Mouse (Mus musculus): ENCODE results near the gene Tmem63a. TPM values are rescaled to one million over a fixed set of nuclear protein-coding genes. Genes with fewer than 3 reads are reported as not detected.
"Not testable (repeated sequence)": the region's sequence is repeated elsewhere in the genome, so short reads cannot be mapped to it uniquely, and the experiment has no call there.

The Tmem63a gene
- polyA plus RNA-seq, 1 experiment from 2014 or later, result 2.0 TPM

GRCm38 (mm10) chr1:180974126-180974746 lies 32.1 kb downstream of the Tmem63a start:
- no peak overlapping the region for H3K9ac ChIP-seq
- no peak overlapping the region for H3K27ac ChIP-seq (replicated peaks)
- no peaks in the 10 kb centered on the region for H3K9me3 ChIP-seq
- no peak overlapping the region for H3K4me2 ChIP-seq
- no peak overlapping the region for H3K4me3 ChIP-seq
- no peaks in the 10 kb centered on the region for H3K36me3 ChIP-seq
- H3K27me3 ChIP-seq, result no peaks in the 10 kb centered on the region
- peak; percentile 43; the same call in 1 of the 2 replicates for ATAC-seq (ENCODE audit: low read depth)
- H3K4me1 ChIP-seq (replicated peaks), result no peaks in the 10 kb centered on the region
- WGBS, result 62% methylated on average over 14 of the region's 14 CpGs

GRCm38 (mm10) chr1:180976110-180976679 lies 34.1 kb downstream of the Tmem63a start:
- H3K9ac ChIP-seq, result no peak overlapping the region
- H3K4me3 ChIP-seq, result no peak overlapping the region
- H3K27ac ChIP-seq (replicated peaks), result no peak overlapping the region
- H3K36me3 ChIP-seq, result no peaks in the 10 kb centered on the region
- no peak for ATAC-seq (ENCODE audit: low read depth)
- WGBS, result 51% methylated on average over 4 of the region's 4 CpGs
- no peaks in the 10 kb centered on the region for H3K4me1 ChIP-seq (replicated peaks)
- no peaks in the 10 kb centered on the region for H3K9me3 ChIP-seq
- no peaks in the 10 kb centered on the region for H3K27me3 ChIP-seq
- H3K4me2 ChIP-seq, result no peak overlapping the region

GRCm38 (mm10) chr1:180979484-180980251 lies 37.5 kb downstream of the Tmem63a start:
- Histone ChIP-seq H3K4me2 (no peak overlapping the region), H3K9ac (no peak overlapping the region), H3K36me3 (no peaks in the 10 kb centered on the region), H3K4me1 (replicated peaks) (no peaks in the 10 kb centered on the region), H3K27me3 (no peaks in the 10 kb centered on the region), H3K4me3 (no peak overlapping the region), H3K27ac (replicated peaks) (no peak overlapping the region), H3K9me3 (no peaks in the 10 kb centered on the region)
- WGBS, result 83% methylated on average over 24 of the region's 24 CpGs
- ATAC-seq (ENCODE audit: low read depth), result no peak

GRCm38 (mm10) chr1:180980464-180980863 lies 38.3 kb downstream of the Tmem63a start:
- 74% methylated on average over 2 of the region's 2 CpGs for WGBS
- no peaks in the 10 kb centered on the region for H3K4me1 ChIP-seq (replicated peaks)
- H3K4me2 ChIP-seq, result no peak overlapping the region
- no peaks in the 10 kb centered on the region for H3K9me3 ChIP-seq
- no peak for ATAC-seq (ENCODE audit: low read depth)
- H3K27me3 ChIP-seq, result no peaks in the 10 kb centered on the region
- no peak overlapping the region for H3K4me3 ChIP-seq
- H3K9ac ChIP-seq, result no peak overlapping the region
- H3K36me3 ChIP-seq, result no peaks in the 10 kb centered on the region
- H3K27ac ChIP-seq (replicated peaks), result no peak overlapping the region

- H3K36me3 ChIP-seq; H3K4me2 ChIP-seq; H3K27me3 ChIP-seq; H3K27ac ChIP-seq (replicated peaks); ATAC-seq (ENCODE audit: low read depth); H3K4me1 ChIP-seq (replicated peaks); H3K4me3 ChIP-seq; H3K9ac ChIP-seq; H3K9me3 ChIP-seq: not testable (repeated sequence)
- 83% methylated on average over 7 of the region's 7 CpGs for WGBS
These were observed 39.3 kb downstream of the Tmem63a start for GRCm38 (mm10) chr1:180981298-180982046.

- Histone ChIP-seq H3K4me2 (no peak overlapping the region), H3K9ac (no peak overlapping the region), H3K4me3 (no peak overlapping the region), H3K9me3 (no peaks in the 10 kb centered on the region), H3K27me3 (no peaks in the 10 kb centered on the region), H3K27ac (replicated peaks) (no peak overlapping the region), H3K4me1 (replicated peaks) (peaks cover 9% of the 10 kb centered on the region; the same call in 1 of the 2 replicates), H3K36me3 (no peaks in the 10 kb centered on the region)
- no peak for ATAC-seq (ENCODE audit: low read depth)
- 91% methylated on average over 8 of the region's 8 CpGs for WGBS
These were observed 44.6 kb downstream of the Tmem63a start for GRCm38 (mm10) chr1:180986701-180987100.

- H3K9me3 ChIP-seq, result no peaks in the 10 kb centered on the region
- no peak overlapping the region for H3K27ac ChIP-seq (replicated peaks)
- no peak for ATAC-seq (ENCODE audit: low read depth)
- H3K4me1 ChIP-seq (replicated peaks), result peaks cover 9% of the 10 kb centered on the region; the same call in 1 of the 2 replicates
- peak overlapping the region; percentile 24; the same call in 1 of the 2 replicates for H3K4me2 ChIP-seq
- peak overlapping the region; percentile 38; the same call in 1 of the 2 replicates for H3K9ac ChIP-seq
- no peaks in the 10 kb centered on the region for H3K27me3 ChIP-seq
- H3K36me3 ChIP-seq, result no peaks in the 10 kb centered on the region
- no peak overlapping the region for H3K4me3 ChIP-seq
- 1% methylated on average over 9 of the region's 9 CpGs for WGBS
These were observed 45.6 kb downstream of the Tmem63a start for GRCm38 (mm10) chr1:180987759-180988158.

- Histone ChIP-seq H3K27me3 (no peaks in the 10 kb centered on the region), H3K4me3 (no peak overlapping the region), H3K4me1 (replicated peaks) (peaks cover 9% of the 10 kb centered on the region; the same call in 1 of the 2 replicates), H3K9me3 (no peaks in the 10 kb centered on the region), H3K4me2 (no peak overlapping the region), H3K36me3 (no peaks in the 10 kb centered on the region), H3K9ac (no peak overlapping the region), H3K27ac (replicated peaks) (no peak overlapping the region)
- ATAC-seq (ENCODE audit: low read depth), result no peak
- WGBS, result 76% methylated on average over 3 of the region's 3 CpGs
These were observed 48.5 kb downstream of the Tmem63a start for GRCm38 (mm10) chr1:180990671-180991070.

GRCm38 (mm10) chr1:180992142-180992541 lies 50.0 kb downstream of the Tmem63a start:
- no peak overlapping the region for H3K9ac ChIP-seq
- H3K4me3 ChIP-seq, result no peak overlapping the region
- no peak overlapping the region for H3K4me2 ChIP-seq
- no peak overlapping the region for H3K27ac ChIP-seq (replicated peaks)
- ATAC-seq (ENCODE audit: low read depth), result no peak; the same call in 1 of the 2 replicates
- no peaks in the 10 kb centered on the region for H3K27me3 ChIP-seq
- 75% methylated on average over 3 of the region's 3 CpGs for WGBS
- peaks cover 9% of the 10 kb centered on the region; the same call in 1 of the 2 replicates for H3K4me1 ChIP-seq (replicated peaks)
- H3K36me3 ChIP-seq, result no peaks in the 10 kb centered on the region
- no peaks in the 10 kb centered on the region for H3K9me3 ChIP-seq

GRCm38 (mm10) chr1:181000501-181001092 lies 58.5 kb downstream of the Tmem63a start:
- Histone ChIP-seq H3K27me3 (no peaks in the 10 kb centered on the region), H3K27ac (replicated peaks) (no peak overlapping the region), H3K9me3 (no peaks in the 10 kb centered on the region), H3K4me3 (no peak overlapping the region), H3K4me2 (no peak overlapping the region), H3K4me1 (replicated peaks) (peaks cover 12% of the 10 kb centered on the region), H3K36me3 (no peaks in the 10 kb centered on the region), H3K9ac (0 out of 2 replicates have a peak overlapping the region, but pooled peaks have one; percentile 17)
- 28% methylated on average over 10 of the region's 10 CpGs for WGBS
- no peak for ATAC-seq (ENCODE audit: low read depth)

- H3K9me3 ChIP-seq, result no peaks in the 10 kb centered on the region
- no peak overlapping the region for H3K9ac ChIP-seq
- H3K27ac ChIP-seq (replicated peaks), result no peak overlapping the region
- H3K27me3 ChIP-seq, result no peaks in the 10 kb centered on the region
- 91% methylated on average over 3 of the region's 3 CpGs for WGBS
- H3K4me3 ChIP-seq, result no peak overlapping the region
- H3K4me2 ChIP-seq, result no peak overlapping the region
- H3K36me3 ChIP-seq, result no peaks in the 10 kb centered on the region
- no peak for ATAC-seq (ENCODE audit: low read depth)
- peaks cover 12% of the 10 kb centered on the region for H3K4me1 ChIP-seq (replicated peaks)
These were observed 59.1 kb downstream of the Tmem63a start for GRCm38 (mm10) chr1:181001217-181001616.

All from neural tube, embryonic 13.5 days (tissue).